Comparison of ENCODE assay signal across 9 mouse cellular contexts in the genomic region with DNA sequence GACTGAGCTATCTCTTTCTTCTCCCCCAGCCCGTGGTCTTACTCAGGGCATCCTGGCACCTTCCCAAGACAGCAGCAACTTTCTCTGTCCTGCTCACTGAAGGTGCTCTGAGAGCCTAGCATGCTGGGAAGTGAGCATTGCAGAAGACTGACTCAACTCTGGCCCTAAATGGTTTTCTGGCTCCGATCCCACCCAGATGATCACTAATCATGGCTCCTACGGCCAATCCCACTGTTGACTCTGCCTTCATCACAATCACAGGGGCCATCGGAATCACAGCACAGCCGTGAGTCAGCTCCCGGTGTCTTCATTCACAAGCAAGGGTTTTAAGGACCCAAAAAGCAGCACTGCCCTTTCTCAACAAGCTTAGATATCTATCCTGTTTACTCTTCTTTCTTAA. TPM values are rescaled to one million over a fixed set of nuclear protein-coding genes. Genes with fewer than 3 reads are reported as not detected.
A peak's percentile ranks its signal among the peaks of the same experiment; 100 is the strongest.
DNase-seq lines count a peak whose midpoint lies in the region; ATAC-seq and TF ChIP-seq lines count a peak whose summit lies in the region.
"Had no signal": no experiment of that assay in that cellular context is flagged by ENCODE, and none has a peak within 500 bp of the region (broad histone marks: within the 10 kb centered on the region; RNA-seq: fewer than 3 reads in every experiment).

No protein-coding gene starts in this region.

- no peak overlapping the region; the same call in 1 of the 2 replicates for H3K9ac ChIP-seq in heart, postnatal 0 days (replicated peaks; ENCODE audit: low read depth, low read length)
- no peak overlapping the region for H3K9ac ChIP-seq in kidney, embryonic 14.5 days (ENCODE audit: low read depth, low read length)
- H3K9ac ChIP-seq: limb, embryonic 13.5 days had no signal

- no peak for ATAC-seq in heart, postnatal 0 days (ENCODE audit: insufficient read depth, low read depth)
- ATAC-seq in kidney, embryonic 14.5 days (ENCODE audit: low FRiP score, low TSS enrichment) = no peak

- DNase-seq in left cerebral cortex, adult 2 months (ENCODE audit: extremely low spot score in 1 of 2, low spot score in 2 of 2) = no peak
- DNase-seq in left cerebral cortex, postnatal 25 days (ENCODE audit: low spot score in 2 of 2) = no peak
- peak; percentile 93 for DNase-seq in NIH3T3 (ENCODE audit: low read depth)
- DNase-seq in adrenal gland, adult 8-10 months = peak; percentile 14
- DNase-seq in heart, postnatal 0 days (ENCODE audit: low spot score) = no peak
- DNase-seq in cerebellum, adult 9-10 months = no peak

- peaks cover 39% of the 10 kb centered on the region for H3K4me1 ChIP-seq in heart, postnatal 0 days (ENCODE audit: control insufficient read depth, insufficient read depth)
- peaks cover 23% of the 10 kb centered on the region for H3K4me1 ChIP-seq in kidney, embryonic 14.5 days (ENCODE audit: control insufficient read depth, insufficient read depth, low read length)
- H3K4me1 ChIP-seq: megakaryocyte, embryonic 14.5 days had no signal

- H3K4me2 ChIP-seq in heart, postnatal 0 days (ENCODE audit: low read depth, low read length) = peak overlapping the region; percentile 20; the same call in 1 of the 2 replicates
- H3K4me2 ChIP-seq in kidney, embryonic 14.5 days (replicated peaks; ENCODE audit: low read depth, low read length) = no peak overlapping the region

- H3K27me3 ChIP-seq in heart, postnatal 0 days (ENCODE audit: control insufficient read depth, insufficient read depth, low read length) = no peaks in the 10 kb centered on the region
- no peaks in the 10 kb centered on the region for H3K27me3 ChIP-seq in kidney, embryonic 14.5 days (ENCODE audit: control insufficient read depth, insufficient read depth, low read length)
- H3K27me3 ChIP-seq: limb, embryonic 13.5 days had no signal

- no peak for TF ChIP-seq CTCF in left cerebral cortex, adult 2 months (IDR thresholded peaks at IDR 0.05)
- no peak for TF ChIP-seq CTCF in heart, postnatal 0 days (IDR thresholded peaks at IDR 0.05; ENCODE audit: low read depth)

- H3K27ac ChIP-seq in left cerebral cortex, adult 2 months = peak overlapping the region; percentile 38; the same call in 1 of the 2 replicates
- H3K27ac ChIP-seq in heart, postnatal 0 days (ENCODE audit: low read depth) = peak overlapping the region; percentile 58
- H3K27ac ChIP-seq in kidney, embryonic 14.5 days (ENCODE audit: low read depth, low read length) = no peak overlapping the region; the same call in 1 of the 2 replicates
- H3K27ac ChIP-seq: limb, embryonic 13.5 days had no signal

- 27% methylated on average over 6 of the region's 6 CpGs for WGBS in heart, postnatal 0 days
- 72% methylated on average over 6 of the region's 6 CpGs for WGBS in kidney, embryonic 14.5 days

- no peaks in the 10 kb centered on the region for H3K9me3 ChIP-seq in heart, postnatal 0 days (replicated peaks; ENCODE audit: control insufficient read depth, low read length)
- no peaks in the 10 kb centered on the region for H3K9me3 ChIP-seq in kidney, embryonic 14.5 days (ENCODE audit: control insufficient read depth, low read length)
- H3K9me3 ChIP-seq: limb, embryonic 13.5 days; megakaryocyte, embryonic 14.5 days had no signal

- no peak overlapping the region for H3K4me3 ChIP-seq in left cerebral cortex, adult 2 months
- H3K4me3 ChIP-seq in heart, postnatal 0 days (ENCODE audit: low read depth, low read length) = no peak overlapping the region
- H3K4me3 ChIP-seq in kidney, embryonic 14.5 days (ENCODE audit: low read length) = no peak overlapping the region
- H3K4me3 ChIP-seq: limb, embryonic 13.5 days; megakaryocyte, embryonic 14.5 days had no signal

- TF ChIP-seq EP300 in heart, postnatal 0 days (IDR thresholded peaks at IDR 0.05; ENCODE audit: low read depth) = no peak

- no peaks in the 10 kb centered on the region for H3K36me3 ChIP-seq in heart, postnatal 0 days (replicated peaks; ENCODE audit: control insufficient read depth, insufficient read depth, low read length)
- H3K36me3 ChIP-seq in kidney, embryonic 14.5 days (ENCODE audit: control insufficient read depth, insufficient read depth, low read length) = no peaks in the 10 kb centered on the region
- H3K36me3 ChIP-seq: limb, embryonic 13.5 days had no signal

- intact Hi-C loops in left cerebral cortex, adult 2 months (cut with DNase I) = loop anchor here (5.0 kb wide), 1 partner anchor 83 kb away; no protein-coding TSS in a partner anchor
- intact Hi-C loops in left cerebral cortex, postnatal 25 days (cut with DNase I) = loop anchor here (5.0 kb wide), 2 partner anchors 57 to 143 kb away; a partner anchor contains a TSS

RNA-seq across cellular contexts. Expression of a gene that starts 58.6 kb away (rescaled TPM):
- total RNA-seq in left cerebral cortex, adult 2 months (2021) = 10 to 100 TPM; 87.5 to 94.2 TPM
- total RNA-seq in left cerebral cortex, postnatal 25 days (2021) = 10 to 100 TPM; 86.5 to 88.3 TPM
- total RNA-seq in adrenal gland, adult 8-10 months (2022) = 10 to 100 TPM; 16.5 to 69.9 (median 38.8) TPM
- total RNA-seq in heart, postnatal 0 days (2014; rRNA removed; ENCODE audit: low replicate concordance) = 15.3 and 20.4 TPM in 2 replicates
- 4.4 and 4.6 TPM in 2 replicates for polyA plus RNA-seq in heart, postnatal 0 days (2015; fragmentation: Nextera tagmentation; extraction: Ambion mirVana)
- polyA plus RNA-seq in kidney, embryonic 14.5 days (2014; fragmentation: Nextera tagmentation; extraction: Ambion mirVana) = 10.6 and 10.9 TPM in 2 replicates

Comparison
In these comparisons a context has a peak if more than half of its experiments do, and no peak if none do; other contexts are left out.
1. DNase-seq: peak in NIH3T3 (single experiment) and adrenal gland, adult 8-10 months (single experiment); none in left cerebral cortex, adult 2 months (0 of 2), left cerebral cortex, postnatal 25 days (0 of 2), heart, postnatal 0 days (single experiment) and cerebellum, adult 9-10 months (single experiment).